Mouse (Mus musculus): ENCODE measurements at regions not wholly inside any gene's neighbourhood (a gene's known extent, or its start where the extent isn't known, plus 50 kb on each side); places are given as distances from the start of the nearest gene placed in this dataset.

DNA sequence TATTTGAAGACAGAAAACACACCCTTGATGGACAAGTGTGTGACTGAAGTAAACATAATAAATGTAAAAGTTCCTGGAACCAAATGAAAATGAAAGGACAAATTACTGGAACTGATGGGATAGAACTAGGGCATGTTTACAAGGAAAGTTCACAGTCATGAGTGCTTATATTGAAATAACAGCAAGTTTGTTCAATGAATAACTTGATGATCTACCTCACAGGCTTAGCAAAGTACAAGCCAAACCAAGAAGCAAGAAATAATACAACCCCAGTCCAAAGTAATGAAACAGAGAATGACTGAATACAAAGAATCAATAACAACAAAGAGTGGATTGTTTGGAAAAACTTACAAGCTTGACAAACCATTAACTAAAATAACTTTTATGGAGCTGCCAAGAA, 56.2 kb downstream of the Gm379 start:
- no peak for DNase-seq (ENCODE audit: low spot score)
- no peak overlapping the region for H3K4me3 ChIP-seq (ENCODE audit: low read depth, low read length)
- ATAC-seq (ENCODE audit: extremely low read depth, insufficient number of reproducible peaks, low FRiP score, poor library complexity, severe bottlenecking) = no peak
- no peaks in the 10 kb centered on the region for H3K9me3 ChIP-seq (replicated peaks)
- H3K36me3 ChIP-seq (replicated peaks) = no peaks in the 10 kb centered on the region
- H3K4me1 ChIP-seq (ENCODE audit: insufficient read depth, low read depth, low read length) = no peaks in the 10 kb centered on the region
- TF ChIP-seq GATA2 (IDR thresholded peaks at IDR 0.05; ENCODE audit: borderline replicate concordance, low read depth, low read length) (no peak), CTCF (IDR thresholded peaks at IDR 0.05; ENCODE audit: low read depth, low read length) (no peak), TAL1 (conservative IDR thresholded peaks at IDR 0.05; ENCODE audit: low read depth, low read length) (no peak), POLR2AphosphoS5 (IDR thresholded peaks at IDR 0.05; ENCODE audit: insufficient replicate concordance, low read depth, low read length) (no peak), GATA1 (IDR thresholded peaks at IDR 0.05; ENCODE audit: borderline replicate concordance, low read length) (no peak)
- no peaks in the 10 kb centered on the region for H3K27me3 ChIP-seq (ENCODE audit: insufficient read depth, low read length)

DNA sequence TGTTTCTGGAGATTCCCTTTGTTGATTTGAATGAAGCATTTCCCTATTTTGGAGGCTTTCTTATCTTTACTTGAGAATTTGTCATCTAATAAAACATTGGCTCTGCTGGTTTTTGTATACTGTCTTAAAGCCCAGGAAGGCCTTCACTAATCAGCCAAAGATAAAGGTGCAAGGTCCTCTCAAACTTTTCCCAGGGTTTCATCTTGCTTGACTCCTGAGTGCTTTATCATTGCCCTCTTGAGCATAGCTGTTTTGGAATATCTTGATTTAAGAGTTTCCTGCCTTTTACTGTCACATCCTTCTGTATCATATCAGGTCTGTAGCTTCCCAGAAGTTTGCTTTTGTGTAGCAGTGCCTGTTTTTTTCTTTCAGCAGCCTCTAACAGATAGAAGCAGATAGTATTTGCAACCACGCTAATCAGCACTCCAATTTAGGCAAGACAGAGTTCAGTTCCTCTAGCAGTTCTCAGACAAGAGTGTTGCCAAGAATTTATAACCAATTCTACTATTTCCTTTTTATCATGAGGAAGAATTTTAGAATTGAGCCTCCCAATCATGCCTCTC, 64.7 kb downstream of the Gm379 start:
- Histone ChIP-seq H3K4me3 (ENCODE audit: low read depth, low read length) (no peak overlapping the region), H3K27me3 (ENCODE audit: insufficient read depth, low read length) (no peaks in the 10 kb centered on the region), H3K9me3 (replicated peaks) (no peaks in the 10 kb centered on the region), H3K4me1 (ENCODE audit: insufficient read depth, low read depth, low read length) (no peaks in the 10 kb centered on the region), H3K36me3 (replicated peaks) (no peaks in the 10 kb centered on the region)
- no peak for DNase-seq (ENCODE audit: low spot score)
- TF ChIP-seq GATA2 (IDR thresholded peaks at IDR 0.05; ENCODE audit: borderline replicate concordance, low read depth, low read length) (no peak), POLR2AphosphoS5 (IDR thresholded peaks at IDR 0.05; ENCODE audit: insufficient replicate concordance, low read depth, low read length) (no peak), CTCF (IDR thresholded peaks at IDR 0.05; ENCODE audit: low read depth, low read length) (no peak), GATA1 (IDR thresholded peaks at IDR 0.05; ENCODE audit: borderline replicate concordance, low read length) (no peak), TAL1 (conservative IDR thresholded peaks at IDR 0.05; ENCODE audit: low read depth, low read length) (no peak)
- ATAC-seq (ENCODE audit: extremely low read depth, insufficient number of reproducible peaks, low FRiP score, poor library complexity, severe bottlenecking) = no peak

DNA sequence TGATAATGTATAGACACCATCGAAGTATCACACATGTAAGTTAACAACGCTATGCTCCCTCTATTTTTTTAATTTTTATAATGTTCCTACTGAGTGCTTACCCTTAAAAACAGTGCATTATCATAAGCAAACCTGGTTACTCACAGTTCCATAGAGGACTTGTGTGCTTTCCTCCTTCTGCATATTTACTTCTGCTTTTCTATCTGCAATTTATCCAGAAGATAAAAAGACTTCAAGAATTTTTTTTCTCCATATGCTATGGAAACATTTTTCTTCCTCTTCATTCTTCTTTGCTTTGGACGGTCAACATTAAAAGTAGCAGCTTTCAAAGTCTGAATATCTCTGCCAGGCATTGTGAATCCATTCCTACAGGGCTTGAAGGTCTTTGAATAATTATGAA, 102.7 kb downstream of the Gm379 start:
- H3K4me1 ChIP-seq (ENCODE audit: insufficient read depth, low read depth, low read length) = no peaks in the 10 kb centered on the region
- TF ChIP-seq CTCF (IDR thresholded peaks at IDR 0.05; ENCODE audit: low read depth, low read length) = no peak
- no peak for TF ChIP-seq GATA1 (IDR thresholded peaks at IDR 0.05; ENCODE audit: borderline replicate concordance, low read length)
- no peak for TF ChIP-seq POLR2AphosphoS5 (IDR thresholded peaks at IDR 0.05; ENCODE audit: insufficient replicate concordance, low read depth, low read length)
- TF ChIP-seq TAL1 (conservative IDR thresholded peaks at IDR 0.05; ENCODE audit: low read depth, low read length) = no peak
- TF ChIP-seq GATA2 (IDR thresholded peaks at IDR 0.05; ENCODE audit: borderline replicate concordance, low read depth, low read length) = no peak
- no peak for ATAC-seq (ENCODE audit: extremely low read depth, insufficient number of reproducible peaks, low FRiP score, poor library complexity, severe bottlenecking)
- H3K9me3 ChIP-seq (replicated peaks) = no peaks in the 10 kb centered on the region
- no peak for DNase-seq (ENCODE audit: low spot score)
- no peaks in the 10 kb centered on the region for H3K27me3 ChIP-seq (ENCODE audit: insufficient read depth, low read length)
- H3K36me3 ChIP-seq (replicated peaks) = no peaks in the 10 kb centered on the region
- H3K4me3 ChIP-seq (ENCODE audit: low read depth, low read length) = no peak overlapping the region

DNA sequence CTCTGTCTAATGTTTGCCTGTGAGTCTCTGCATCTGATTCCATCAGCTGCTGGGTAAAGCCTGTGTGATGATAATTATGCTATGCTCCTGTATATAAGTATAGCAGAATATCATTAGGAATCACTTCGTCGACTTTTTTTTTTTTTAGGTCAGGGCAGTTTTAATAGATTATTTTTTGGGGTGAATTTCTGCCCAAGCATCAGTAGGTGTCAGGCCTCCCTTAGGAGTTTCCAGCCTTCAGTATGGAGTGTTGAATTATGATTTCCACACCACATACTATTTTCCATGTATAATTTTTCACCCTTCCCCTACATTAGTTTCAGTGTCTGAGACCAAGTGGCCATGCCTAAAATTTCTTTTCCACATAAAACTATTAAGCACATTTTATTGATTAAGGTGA, 121.5 kb downstream of the Gm379 start:
- H3K4me3 ChIP-seq (ENCODE audit: low read depth, low read length) = no peak overlapping the region
- H3K27me3 ChIP-seq (ENCODE audit: insufficient read depth, low read length) = no peaks in the 10 kb centered on the region
- TF ChIP-seq GATA2 (IDR thresholded peaks at IDR 0.05; ENCODE audit: borderline replicate concordance, low read depth, low read length) (no peak), CTCF (IDR thresholded peaks at IDR 0.05; ENCODE audit: low read depth, low read length) (no peak), GATA1 (IDR thresholded peaks at IDR 0.05; ENCODE audit: borderline replicate concordance, low read length) (no peak), POLR2AphosphoS5 (IDR thresholded peaks at IDR 0.05; ENCODE audit: insufficient replicate concordance, low read depth, low read length) (no peak), TAL1 (conservative IDR thresholded peaks at IDR 0.05; ENCODE audit: low read depth, low read length) (no peak)
- no peaks in the 10 kb centered on the region for H3K4me1 ChIP-seq (ENCODE audit: insufficient read depth, low read depth, low read length)
- DNase-seq (ENCODE audit: low spot score) = no peak
- no peaks in the 10 kb centered on the region for H3K36me3 ChIP-seq (replicated peaks)
- no peaks in the 10 kb centered on the region for H3K9me3 ChIP-seq (replicated peaks)
- no peak for ATAC-seq (ENCODE audit: extremely low read depth, insufficient number of reproducible peaks, low FRiP score, poor library complexity, severe bottlenecking)

DNA sequence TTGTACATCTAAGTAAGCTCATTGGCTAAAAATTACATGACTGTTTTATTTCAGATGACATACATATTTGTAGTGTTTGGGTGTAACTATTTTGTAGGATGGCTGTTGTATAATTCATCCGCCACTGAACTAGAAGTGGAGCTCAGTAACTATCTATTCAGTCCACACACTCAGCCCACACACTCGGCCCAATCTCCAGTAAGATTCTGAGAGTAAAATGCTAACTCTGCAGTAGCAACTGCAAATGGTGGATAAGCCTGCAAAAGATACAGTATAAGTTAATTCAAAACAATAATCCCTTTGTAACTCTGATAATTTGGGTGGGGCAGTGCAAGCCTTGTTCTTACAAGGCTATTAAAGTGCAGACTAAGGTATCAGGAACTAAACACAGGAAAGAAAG, 123.3 kb downstream of the Gm379 start:
- no peaks in the 10 kb centered on the region for H3K36me3 ChIP-seq (replicated peaks)
- H3K4me1 ChIP-seq (ENCODE audit: insufficient read depth, low read depth, low read length) = no peaks in the 10 kb centered on the region
- no peak for DNase-seq (ENCODE audit: low spot score)
- no peak for TF ChIP-seq POLR2AphosphoS5 (IDR thresholded peaks at IDR 0.05; ENCODE audit: insufficient replicate concordance, low read depth, low read length)
- TF ChIP-seq GATA1 (IDR thresholded peaks at IDR 0.05; ENCODE audit: borderline replicate concordance, low read length) = no peak
- TF ChIP-seq GATA2 (IDR thresholded peaks at IDR 0.05; ENCODE audit: borderline replicate concordance, low read depth, low read length) = no peak
- no peak for TF ChIP-seq CTCF (IDR thresholded peaks at IDR 0.05; ENCODE audit: low read depth, low read length)
- TF ChIP-seq TAL1 (conservative IDR thresholded peaks at IDR 0.05; ENCODE audit: low read depth, low read length) = no peak
- no peak overlapping the region for H3K4me3 ChIP-seq (ENCODE audit: low read depth, low read length)
- ATAC-seq (ENCODE audit: extremely low read depth, insufficient number of reproducible peaks, low FRiP score, poor library complexity, severe bottlenecking) = no peak
- no peaks in the 10 kb centered on the region for H3K27me3 ChIP-seq (ENCODE audit: insufficient read depth, low read length)
- no peaks in the 10 kb centered on the region for H3K9me3 ChIP-seq (replicated peaks)

DNA sequence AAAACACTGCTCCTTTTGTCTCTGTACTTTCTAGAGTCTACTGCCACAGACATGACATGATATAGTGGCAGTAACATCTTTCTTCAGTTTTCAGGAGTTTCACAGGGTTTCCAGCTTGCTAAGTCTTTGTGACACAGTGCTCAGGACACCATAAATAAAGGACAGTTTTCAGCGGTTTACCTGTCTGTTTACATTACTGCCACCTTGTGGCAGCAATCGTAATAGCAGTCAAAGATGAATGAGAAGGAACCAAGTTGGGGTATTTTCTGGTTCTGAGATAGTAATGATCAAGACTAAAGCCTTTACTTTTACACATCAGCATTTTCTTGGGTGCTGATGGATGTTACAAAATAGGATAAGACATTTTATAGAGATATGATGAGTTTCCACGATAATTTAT, 127.7 kb downstream of the Gm379 start:
- ATAC-seq (ENCODE audit: extremely low read depth, insufficient number of reproducible peaks, low FRiP score, poor library complexity, severe bottlenecking) (no peak; the same call in 1 of the 2 replicates), DNase-seq (ENCODE audit: low spot score) (no peak)
- no peaks in the 10 kb centered on the region for H3K4me1 ChIP-seq (ENCODE audit: insufficient read depth, low read depth, low read length)
- H3K36me3 ChIP-seq (replicated peaks) = no peaks in the 10 kb centered on the region
- TF ChIP-seq POLR2AphosphoS5 (IDR thresholded peaks at IDR 0.05; ENCODE audit: insufficient replicate concordance, low read depth, low read length) = no peak
- TF ChIP-seq CTCF (IDR thresholded peaks at IDR 0.05; ENCODE audit: low read depth, low read length) = 0 out of 2 replicates have a peak, but pooled peaks have one; percentile 15
- no peak for TF ChIP-seq GATA1 (IDR thresholded peaks at IDR 0.05; ENCODE audit: borderline replicate concordance, low read length)
- no peaks in the 10 kb centered on the region for H3K9me3 ChIP-seq (replicated peaks)
- no peaks in the 10 kb centered on the region for H3K27me3 ChIP-seq (ENCODE audit: insufficient read depth, low read length)
- no peak overlapping the region for H3K4me3 ChIP-seq (ENCODE audit: low read depth, low read length)

Data from G1E (cell line).